Mouse (Mus musculus) spleen, adult 2 months (tissue): ENCODE results near the gene Thegl.

ENCODE experiments used
- CTCF ChIP-seq: fragments of 200-500 bp; IDR thresholded peaks from 2 replicates; pipeline ENCODE4 v1.5.1; 2011; ENCODE audit warnings: mild to moderate bottlenecking, inconsistent platforms; ENCODE audit not compliant: insufficient read depth, insufficient read length, insufficient replicate concordance; ENCODE audit errors: extremely low read depth
- POLR2A ChIP-seq: fragments of 200-500 bp; IDR thresholded peaks from 2 replicates; pipeline ENCODE4 v1.6.1; 2011; ENCODE audit warnings: low read depth, low read length, inconsistent platforms

GRCm38 (mm10) chr5:77085753-77086450 lies 70.1 kb downstream of the Thegl start:
- TF ChIP-seq CTCF (no peak), POLR2A (no peak)
